Mouse (Mus musculus): ENCODE data around the gene Agbl2. TPM values are rescaled to one million over a fixed set of nuclear protein-coding genes. Genes with fewer than 3 reads are reported as not detected.

The Agbl2 gene
- polyA plus RNA-seq, 1 experiment, result not detected

DNA sequence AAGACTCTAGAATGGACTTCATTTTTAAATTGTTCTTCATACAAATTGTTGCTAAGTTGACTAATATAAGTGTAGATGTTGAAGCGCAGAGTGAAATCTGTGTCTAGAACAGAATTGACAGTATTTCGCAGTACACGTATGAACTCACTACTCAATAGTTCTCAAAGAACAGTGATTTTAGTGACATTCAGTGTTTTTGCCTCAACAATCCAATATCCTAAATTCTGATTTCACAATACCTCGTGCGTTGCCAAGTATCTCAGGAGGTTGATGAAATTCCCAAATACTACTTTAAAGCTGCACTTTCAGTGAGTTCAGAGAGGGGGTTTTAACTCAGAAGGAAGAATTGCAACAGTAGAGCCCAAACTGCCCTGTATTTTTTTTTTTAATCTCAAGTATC, 65.8 kb downstream of the Agbl2 start:
- no peak overlapping the region for H3K27ac ChIP-seq (ENCODE audit: insufficient read depth, low read depth, low read length)
- TF ChIP-seq CTCF (IDR thresholded peaks at IDR 0.05; ENCODE audit: low read depth, low read length), result no peak
- TF ChIP-seq POLR2A (IDR thresholded peaks at IDR 0.05; ENCODE audit: borderline replicate concordance, low read depth, low read length), result no peak
- H3K4me1 ChIP-seq (ENCODE audit: control insufficient read depth, insufficient read depth, low read length), result peaks cover 11% of the 10 kb centered on the region
- peak overlapping the region; percentile 80; the same call in 1 of the 2 replicates for H3K4me3 ChIP-seq (ENCODE audit: insufficient read depth, low read length)

DNA sequence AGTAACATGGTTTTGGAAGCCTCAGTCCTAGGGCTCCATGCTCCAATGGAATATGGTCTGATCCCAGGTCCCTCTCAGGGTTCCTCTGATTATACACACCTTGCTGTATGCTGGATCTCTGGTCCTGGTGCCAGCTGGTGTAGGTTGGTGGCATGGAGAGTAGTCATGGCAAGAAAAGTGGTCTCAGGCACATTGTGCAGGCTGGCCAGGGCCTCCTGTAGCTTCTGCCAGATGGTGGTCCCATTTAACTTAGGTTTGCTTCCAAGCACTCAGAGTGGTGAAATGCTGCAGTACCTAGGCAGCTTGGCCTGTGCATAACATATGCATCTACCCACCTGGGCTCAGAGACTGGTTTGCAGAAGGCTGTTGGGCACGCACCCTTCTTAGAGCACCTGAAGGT, 67.9 kb downstream of the Agbl2 start:
- H3K27ac ChIP-seq (ENCODE audit: insufficient read depth, low read depth, low read length), result no peak overlapping the region
- no peak overlapping the region for H3K4me3 ChIP-seq (ENCODE audit: insufficient read depth, low read length)
- no peak for TF ChIP-seq CTCF (IDR thresholded peaks at IDR 0.05; ENCODE audit: low read depth, low read length)
- no peak for TF ChIP-seq POLR2A (IDR thresholded peaks at IDR 0.05; ENCODE audit: borderline replicate concordance, low read depth, low read length)
- peaks cover 11% of the 10 kb centered on the region for H3K4me1 ChIP-seq (ENCODE audit: control insufficient read depth, insufficient read depth, low read length)

DNA sequence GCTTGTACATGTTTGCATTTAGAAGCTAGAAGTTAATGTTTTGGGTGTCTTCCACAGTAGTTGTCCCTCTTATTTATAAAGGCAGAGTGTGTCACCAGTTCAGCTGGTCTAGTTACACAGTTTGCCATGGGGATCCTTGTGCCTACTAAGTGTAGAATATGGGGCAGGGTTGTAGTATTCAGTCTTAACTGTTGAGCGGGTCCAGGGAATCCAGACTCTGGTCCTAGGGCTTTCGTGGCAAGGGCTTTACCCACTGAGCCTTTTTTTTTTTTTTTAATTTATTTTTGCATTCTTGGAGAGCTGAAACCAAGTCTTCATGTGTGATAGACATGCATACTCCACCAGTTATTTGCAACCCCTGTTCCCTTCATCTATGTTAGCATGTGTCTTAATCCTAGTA, 79.0 kb downstream of the Agbl2 start:
- Histone ChIP-seq H3K4me3 (ENCODE audit: insufficient read depth, low read length) (no peak overlapping the region), H3K4me1 (ENCODE audit: control insufficient read depth, insufficient read depth, low read length) (no peaks in the 10 kb centered on the region), H3K27ac (ENCODE audit: insufficient read depth, low read depth, low read length) (no peak overlapping the region)
- TF ChIP-seq POLR2A (IDR thresholded peaks at IDR 0.05; ENCODE audit: borderline replicate concordance, low read depth, low read length) (no peak), CTCF (IDR thresholded peaks at IDR 0.05; ENCODE audit: low read depth, low read length) (no peak)

DNA sequence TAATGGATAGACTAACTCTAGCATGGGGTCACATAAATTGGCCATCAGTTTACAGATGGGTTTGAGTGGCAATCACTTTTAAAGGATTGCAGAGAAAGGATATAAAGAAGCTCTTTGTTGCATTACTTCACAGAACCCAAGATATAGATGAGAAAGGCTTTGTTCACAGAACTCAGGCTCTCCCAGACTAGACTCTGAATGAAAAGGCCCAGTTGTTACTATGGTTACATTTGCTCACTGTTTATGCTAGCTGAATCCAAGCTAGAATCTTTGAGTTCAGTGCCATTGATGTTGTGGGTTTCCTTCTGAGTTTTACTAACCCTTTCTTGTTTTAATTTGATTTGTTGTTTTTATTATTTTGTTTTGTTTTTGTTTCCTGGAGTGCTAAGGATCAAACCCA, 81.7 kb downstream of the Agbl2 start:
- Histone ChIP-seq H3K4me1 (ENCODE audit: control insufficient read depth, insufficient read depth, low read length) (no peaks in the 10 kb centered on the region), H3K27ac (ENCODE audit: insufficient read depth, low read depth, low read length) (no peak overlapping the region)
- TF ChIP-seq CTCF (IDR thresholded peaks at IDR 0.05; ENCODE audit: low read depth, low read length) (no peak), POLR2A (IDR thresholded peaks at IDR 0.05; ENCODE audit: borderline replicate concordance, low read depth, low read length) (no peak)

DNA sequence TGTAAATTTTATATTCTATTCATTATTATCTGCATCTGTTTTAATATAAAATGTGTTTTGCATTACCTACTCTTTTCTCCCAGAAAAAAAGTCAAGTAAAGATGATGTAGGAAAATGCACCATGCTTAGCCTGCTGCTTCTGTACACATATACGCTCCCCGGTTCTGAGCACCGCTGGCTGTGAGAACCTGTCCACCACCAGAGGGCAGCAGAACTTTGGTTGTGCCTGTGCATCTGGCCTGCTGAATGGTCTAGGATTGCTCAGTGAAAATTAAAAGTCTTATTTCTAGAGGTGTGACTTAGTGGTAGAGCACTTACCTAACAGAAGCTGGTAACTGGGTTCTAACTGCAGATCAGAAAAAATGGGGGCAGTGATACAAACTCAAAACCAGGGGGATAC, 84.0 kb downstream of the Agbl2 start:
- H3K27ac ChIP-seq (ENCODE audit: insufficient read depth, low read depth, low read length), result no peak overlapping the region
- no peaks in the 10 kb centered on the region for H3K4me1 ChIP-seq (ENCODE audit: control insufficient read depth, insufficient read depth, low read length)
- H3K4me3 ChIP-seq (ENCODE audit: insufficient read depth, low read length), result no peak overlapping the region
- TF ChIP-seq POLR2A (IDR thresholded peaks at IDR 0.05; ENCODE audit: borderline replicate concordance, low read depth, low read length) (no peak), CTCF (IDR thresholded peaks at IDR 0.05; ENCODE audit: low read depth, low read length) (peak; percentile 71)

More for the DNA sequence above, 81.7 kb downstream of the Agbl2 start:
- H3K4me3 ChIP-seq (ENCODE audit: insufficient read depth, low read length), result no peak overlapping the region

DNA sequence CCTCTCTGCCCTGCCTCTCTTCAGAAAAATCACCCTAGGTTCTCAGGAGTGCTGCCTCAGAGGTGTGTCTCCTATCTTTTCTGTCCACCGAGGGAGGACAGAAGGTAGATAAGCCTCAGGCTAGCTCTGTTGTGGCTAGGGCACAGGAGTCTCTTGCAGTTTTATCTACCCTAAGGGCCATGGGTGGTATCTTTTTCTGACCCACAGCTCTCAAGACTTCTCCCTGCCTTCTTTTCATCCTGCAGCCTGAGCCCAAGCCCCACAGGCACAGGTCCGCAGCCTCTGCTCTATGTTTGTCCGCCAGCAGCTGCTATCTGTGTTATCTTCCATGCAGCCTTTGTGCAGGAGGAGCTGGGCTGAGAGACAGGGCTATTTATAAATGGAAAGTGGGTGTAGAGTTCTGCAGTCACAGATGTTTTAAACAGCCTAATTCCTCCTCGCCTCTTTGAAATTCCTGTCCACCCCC, 87.6 kb downstream of the Agbl2 start:
- Histone ChIP-seq H3K27ac (ENCODE audit: insufficient read depth, low read depth, low read length) (no peak overlapping the region), H3K4me1 (ENCODE audit: control insufficient read depth, insufficient read depth, low read length) (no peaks in the 10 kb centered on the region)
- TF ChIP-seq CTCF (IDR thresholded peaks at IDR 0.05; ENCODE audit: low read depth, low read length) (no peak), POLR2A (IDR thresholded peaks at IDR 0.05; ENCODE audit: borderline replicate concordance, low read depth, low read length) (no peak)

DNA sequence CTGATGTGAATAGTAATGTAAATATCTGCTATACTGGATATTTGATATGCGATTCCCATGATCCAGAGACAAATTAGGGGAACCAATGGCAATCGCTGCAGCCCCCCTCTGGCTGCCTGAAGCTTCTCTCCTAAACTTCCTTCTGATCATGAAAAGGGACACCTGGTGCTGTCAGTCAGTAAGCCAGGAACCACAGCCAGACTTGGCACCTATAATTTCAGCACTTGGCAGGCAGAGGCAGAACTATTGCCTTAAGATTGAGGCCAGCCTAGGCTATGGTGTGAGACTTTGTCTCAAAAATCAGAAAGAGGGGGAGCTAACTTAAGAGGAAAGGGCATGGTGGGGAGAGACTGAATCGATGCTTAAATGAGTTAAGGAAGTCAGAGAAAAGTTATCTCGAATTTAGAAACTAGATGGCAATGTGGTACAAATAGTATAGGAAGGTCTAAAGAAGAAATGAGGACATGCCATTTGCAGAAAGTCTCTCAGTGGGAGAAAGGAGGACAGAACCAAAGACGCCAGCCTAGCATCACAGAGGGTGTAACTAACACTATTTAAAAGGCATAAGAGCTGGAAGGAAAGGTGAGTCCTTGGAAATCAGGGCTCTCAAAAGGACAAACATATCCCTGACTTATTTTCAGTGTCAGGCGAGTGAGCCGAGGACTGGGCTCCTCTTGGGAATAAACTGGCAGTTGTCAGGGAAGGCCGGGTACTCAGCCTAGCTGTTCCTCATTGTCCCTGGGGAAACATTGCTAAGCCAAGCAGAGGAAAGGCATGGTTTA, 88.8 kb downstream of the Agbl2 start:
- Histone ChIP-seq H3K27ac (ENCODE audit: insufficient read depth, low read depth, low read length) (no peak overlapping the region), H3K4me1 (ENCODE audit: control insufficient read depth, insufficient read depth, low read length) (no peaks in the 10 kb centered on the region), H3K4me3 (ENCODE audit: insufficient read depth, low read length) (no peak overlapping the region)
- TF ChIP-seq POLR2A (IDR thresholded peaks at IDR 0.05; ENCODE audit: borderline replicate concordance, low read depth, low read length) (no peak), CTCF (IDR thresholded peaks at IDR 0.05; ENCODE audit: low read depth, low read length) (no peak)

More for the DNA sequence above, 87.6 kb downstream of the Agbl2 start:
- H3K4me3 ChIP-seq (ENCODE audit: insufficient read depth, low read length), result no peak overlapping the region

DNA sequence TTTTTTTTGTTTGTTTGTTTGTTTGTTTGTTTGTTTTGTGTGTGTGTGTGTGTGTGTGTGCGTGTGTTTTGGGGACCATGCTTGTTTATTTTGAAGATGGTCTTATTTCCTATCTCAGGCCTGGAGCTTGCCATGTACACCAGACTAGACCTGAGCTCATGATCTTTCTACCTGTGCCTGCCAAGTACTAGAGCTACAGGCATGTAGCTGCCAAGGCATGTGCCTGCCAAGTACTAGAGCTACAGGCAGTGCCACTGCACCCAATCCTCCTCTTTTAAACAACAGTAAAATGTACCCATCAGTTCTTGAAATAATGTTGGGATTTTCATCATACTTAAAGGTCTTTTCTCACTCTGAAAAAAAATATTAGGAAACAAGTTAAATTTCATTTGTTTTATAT, 91.5 kb downstream of the Agbl2 start:
- TF ChIP-seq CTCF (IDR thresholded peaks at IDR 0.05; ENCODE audit: low read depth, low read length) (no peak), POLR2A (IDR thresholded peaks at IDR 0.05; ENCODE audit: borderline replicate concordance, low read depth, low read length) (no peak)
- Histone ChIP-seq H3K27ac (ENCODE audit: insufficient read depth, low read depth, low read length) (no peak overlapping the region), H3K4me3 (ENCODE audit: insufficient read depth, low read length) (no peak overlapping the region), H3K4me1 (ENCODE audit: control insufficient read depth, insufficient read depth, low read length) (no peaks in the 10 kb centered on the region)

DNA sequence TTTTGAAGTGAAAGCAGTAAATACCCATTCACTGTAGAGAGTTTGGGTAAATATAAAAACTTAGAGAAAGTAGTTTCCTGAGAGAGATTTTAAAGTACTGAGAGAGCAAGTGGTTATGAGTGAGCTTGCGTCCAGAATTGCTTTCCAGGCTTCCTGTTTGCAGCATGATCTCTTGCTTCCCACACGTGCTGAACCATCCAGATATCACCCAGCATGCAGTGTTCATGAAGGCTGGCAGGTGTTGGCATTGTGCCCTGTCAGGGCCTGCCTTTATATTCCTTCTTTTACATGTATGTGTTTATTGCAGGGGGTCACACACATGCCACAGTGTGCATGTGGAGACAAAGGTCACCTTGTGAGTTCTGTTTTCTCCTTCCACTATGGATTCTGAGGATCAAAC, 92.7 kb downstream of the Agbl2 start:
- H3K4me1 ChIP-seq (ENCODE audit: control insufficient read depth, insufficient read depth, low read length), result no peaks in the 10 kb centered on the region
- TF ChIP-seq POLR2A (IDR thresholded peaks at IDR 0.05; ENCODE audit: borderline replicate concordance, low read depth, low read length) (no peak), CTCF (IDR thresholded peaks at IDR 0.05; ENCODE audit: low read depth, low read length) (no peak)
- no peak overlapping the region for H3K27ac ChIP-seq (ENCODE audit: insufficient read depth, low read depth, low read length)
- H3K4me3 ChIP-seq (ENCODE audit: insufficient read depth, low read length), result no peak overlapping the region

DNA sequence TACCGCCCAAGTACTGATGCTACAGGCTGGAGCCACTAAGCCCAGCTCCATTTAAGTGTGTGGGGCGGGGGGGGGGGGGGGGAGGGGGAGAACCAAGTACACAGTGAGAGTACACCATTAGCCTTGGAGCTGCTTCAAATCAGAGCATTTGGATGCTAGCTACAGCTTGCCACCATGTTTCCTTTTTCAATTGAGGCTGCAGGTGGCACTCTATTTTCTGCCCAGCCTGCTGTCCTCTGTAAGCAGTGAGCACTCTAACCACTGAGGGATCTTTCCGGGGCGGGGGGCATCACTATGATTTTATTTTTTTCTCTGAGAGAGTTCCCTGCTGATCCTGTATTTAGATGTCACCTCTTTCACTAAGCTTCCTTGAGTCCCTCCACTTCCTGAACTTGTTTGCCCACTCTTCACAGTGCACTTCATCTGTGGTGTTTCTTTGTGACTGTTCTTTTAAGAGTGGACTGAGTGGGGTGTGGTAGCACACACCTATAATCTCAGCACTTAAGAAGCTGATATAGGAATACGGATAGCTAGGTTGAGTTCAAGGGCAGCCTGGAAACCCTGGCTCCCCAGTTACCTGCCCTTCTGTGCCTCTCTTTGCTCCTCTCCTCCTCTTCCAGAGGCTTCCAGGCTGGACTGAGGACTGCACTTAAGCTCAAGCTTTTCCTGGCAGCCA, 95.2 kb downstream of the Agbl2 start:
- H3K4me1 ChIP-seq (ENCODE audit: control insufficient read depth, insufficient read depth, low read length), result no peaks in the 10 kb centered on the region
- H3K4me3 ChIP-seq (ENCODE audit: insufficient read depth, low read length), result no peak overlapping the region
- TF ChIP-seq POLR2A (IDR thresholded peaks at IDR 0.05; ENCODE audit: borderline replicate concordance, low read depth, low read length) (no peak), CTCF (IDR thresholded peaks at IDR 0.05; ENCODE audit: low read depth, low read length) (no peak)
- H3K27ac ChIP-seq (ENCODE audit: insufficient read depth, low read depth, low read length), result no peak overlapping the region

Measured in bone marrow macrophage, adult 2 months (primary cell).